Mouse (Mus musculus): ENCODE measurements at regions not wholly inside any gene's neighbourhood (a gene's known extent, or its start where the extent isn't known, plus 50 kb on each side); places are given as distances from the start of the nearest gene placed in this dataset.

DNA sequence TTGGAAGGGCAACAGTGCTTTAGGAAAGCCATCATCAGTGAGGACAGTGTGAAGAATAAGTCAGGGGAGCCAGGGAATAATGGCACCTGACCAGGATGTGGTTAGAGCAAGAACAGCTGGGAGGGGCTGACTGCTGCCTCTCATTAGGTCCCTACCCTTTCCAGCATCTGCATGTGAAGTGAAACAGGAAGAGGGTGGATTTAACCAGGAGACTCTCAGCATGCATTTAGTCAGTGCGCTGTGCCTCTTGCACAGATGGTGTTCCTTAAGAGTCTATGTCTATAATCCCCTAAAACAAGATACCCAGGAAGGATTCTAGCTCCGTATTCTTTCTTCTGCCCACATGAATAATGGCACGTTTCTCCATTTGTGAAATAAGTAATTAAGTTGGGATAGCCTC, 267.9 kb downstream of the Spry2 start:
- TF ChIP-seq ELF1 (IDR thresholded peaks at IDR 0.05; ENCODE audit: low read depth, low read length) (no peak), CTCF (conservative IDR thresholded peaks at IDR 0.05 in 1 of 2, IDR thresholded peaks at IDR 0.05 in 1 of 2; ENCODE audit: low read depth in 2 of 2, low read length in 2 of 2) (no peak), BHLHE40 (IDR thresholded peaks at IDR 0.05; ENCODE audit: low read depth, low read length) (no peak), ETS1 (conservative IDR thresholded peaks at IDR 0.05; ENCODE audit: low read depth, low read length) (no peak), POLR2A (IDR thresholded peaks at IDR 0.05; ENCODE audit: low read depth, low read length) (no peak), USF1 (IDR thresholded peaks at IDR 0.05; ENCODE audit: low read depth, low read length) (no peak), NRF1 (IDR thresholded peaks at IDR 0.05; ENCODE audit: low read depth, low read length) (no peak), HCFC1 (IDR thresholded peaks at IDR 0.05; ENCODE audit: low read depth, low read length) (no peak), ZMIZ1 (IDR thresholded peaks at IDR 0.05; ENCODE audit: low read depth, low read length) (no peak), EP300 (IDR thresholded peaks at IDR 0.05; ENCODE audit: low read length) (no peak)

Measured in CH12.LX (cell line).